Mouse (Mus musculus): Measurements from ENCODE around the gene Stradb.

DNA sequence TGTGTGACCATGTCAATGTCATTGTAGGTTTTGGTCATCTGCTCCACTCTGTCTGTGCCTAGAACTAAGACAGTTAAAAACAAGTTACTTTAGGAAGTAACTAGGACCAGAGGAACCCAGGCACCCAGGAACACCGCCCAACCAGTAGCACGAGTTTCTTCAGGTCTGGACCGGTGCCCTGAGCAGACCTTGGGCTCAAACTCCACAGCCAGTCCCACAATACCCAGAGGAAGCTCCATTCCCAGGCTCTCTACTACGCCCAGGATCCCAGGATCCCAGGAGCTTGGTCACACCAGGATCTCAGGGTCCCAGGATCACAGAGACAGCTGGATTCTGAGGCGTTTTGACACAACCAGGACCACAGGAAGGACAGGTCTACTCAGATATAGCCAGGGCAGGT, 46.7 kb upstream of the Stradb start:
- TF ChIP-seq CTCF (IDR thresholded peaks at IDR 0.05; ENCODE audit: low read depth) (no peak), EP300 (IDR thresholded peaks at IDR 0.05; ENCODE audit: low read depth) (no peak)

Data from liver, embryonic 14.5 days (tissue).